Mouse (Mus musculus) hindbrain, embryonic 14.5 days (tissue): ENCODE data around the gene Emsy. TPM values are rescaled to one million over a fixed set of nuclear protein-coding genes. Genes with fewer than 3 reads are reported as not detected.

Source experiments
- ATAC-seq: fragments of 200-750 bp; cut with Nextera tagmentation; 2 replicates; pipeline ENCODE4 v1.8.0; 2017; ENCODE audit warnings: moderate number of reproducible peaks, mild to moderate bottlenecking, moderate TSS enrichment, moderate library complexity; ENCODE audit not compliant: low FRiP score
- DNase-seq: peaks from one replicate; pipeline ENCODE4 v3.0.0-alpha.2; 2015; ENCODE audit warnings: low spot score
- H3K27ac ChIP-seq: fragments of 300-500 bp; sonication (generic); 2 replicates; pipeline ENCODE4 v1.5.1; 2014; ENCODE audit warnings: mild to moderate bottlenecking, moderate library complexity
- H3K27me3 ChIP-seq: fragments of 300-500 bp; sonication (generic); 2 replicates; pipeline ENCODE4 v1.6.1; 2014; ENCODE audit warnings: mild to moderate bottlenecking, low read length, mixed read lengths; ENCODE audit not compliant: control insufficient read depth, insufficient read depth
- H3K36me3 ChIP-seq: fragments of 300-500 bp; sonication (generic); replicated peaks from 2 replicates; pipeline ENCODE4 v1.6.1; 2014; ENCODE audit not compliant: control insufficient read depth, insufficient read depth
- H3K4me1 ChIP-seq: fragments of 300-500 bp; sonication (generic); replicated peaks from 2 replicates; pipeline ENCODE4 v1.6.1; 2014; ENCODE audit warnings: antibody characterized with exemption, low read length, mixed read lengths; ENCODE audit not compliant: control insufficient read depth, insufficient read depth
- H3K4me2 ChIP-seq: fragments of 300-500 bp; sonication (generic); replicated peaks from 2 replicates; pipeline ENCODE4 v1.6.1; 2014; ENCODE audit warnings: mild to moderate bottlenecking, moderate library complexity
- H3K4me3 ChIP-seq: fragments of 300-500 bp; sonication (generic); replicated peaks from 2 replicates; pipeline ENCODE4 v1.5.1; 2014; ENCODE audit warnings: mild to moderate bottlenecking, low read length
- H3K9ac ChIP-seq: fragments of 300-500 bp; sonication (generic); 2 replicates; pipeline ENCODE4 v1.6.1; 2014
- H3K9me3 ChIP-seq: fragments of 300-500 bp; sonication (generic); 2 replicates; pipeline ENCODE4 v1.6.1; 2016; ENCODE audit warnings: low read length; ENCODE audit not compliant: control insufficient read depth
- WGBS: fragments of 180-500 bp; shearing (Covaris S2); extraction: QIAGEN DNeasy Blood & Tissue Kit; methylation state at CpG from one replicate; pipeline ENCODE4 v1.1.7; 2014; 5-methylcytosine and 5-hydroxymethylcytosine counted together
- polyA plus RNA-seq: library from polyadenylated mRNA; unstranded; fragments of >200 nt; fragmentation: Nextera tagmentation; extraction: Ambion mirVana; gene quantifications from 2 replicates; pipeline ENCODE4 v1.2.1, GENCODE M21; 2014

Gene Emsy
- polyA plus RNA-seq, 1 experiment from 2014 or later, result 39.3 TPM

DNA sequence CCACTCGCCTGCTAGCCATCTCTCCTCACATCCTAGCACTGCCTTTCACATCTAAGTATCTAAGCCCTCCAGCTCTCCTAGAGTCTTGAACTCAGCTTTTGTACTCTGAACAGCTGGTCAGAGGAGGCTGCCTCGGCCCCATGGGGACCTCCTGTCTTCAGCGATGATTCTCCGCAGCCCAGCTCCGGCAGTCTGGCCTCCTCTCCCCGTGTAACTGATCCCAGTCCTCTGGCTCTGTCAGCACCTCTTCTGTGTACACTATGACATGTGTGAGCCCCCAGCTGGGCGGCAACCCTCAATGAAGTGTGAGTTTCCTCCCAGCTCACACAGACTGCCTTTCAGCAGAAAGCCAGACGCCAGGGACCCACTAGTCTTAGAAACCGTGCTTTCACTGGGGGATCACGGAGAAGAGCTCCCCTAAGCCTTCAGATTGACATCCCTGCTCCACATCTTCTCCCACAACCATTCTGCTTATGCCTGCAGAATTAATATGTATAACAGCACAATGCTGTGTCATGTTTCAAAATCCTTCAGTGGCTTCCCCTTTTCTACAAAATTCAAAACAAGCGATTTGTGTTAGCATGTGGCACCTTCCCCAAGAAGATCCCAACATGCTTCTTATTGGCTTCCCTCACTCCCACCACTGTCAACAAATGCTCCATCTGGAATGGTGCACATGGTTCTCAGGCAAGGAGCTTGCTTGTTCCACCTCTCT lies 15.8 kb upstream of the Emsy start:
- Histone ChIP-seq H3K9me3 (no peaks in the 10 kb centered on the region), H3K4me2 (no peak overlapping the region), H3K4me3 (no peak overlapping the region), H3K27me3 (no peaks in the 10 kb centered on the region), H3K36me3 (no peaks in the 10 kb centered on the region), H3K27ac (no peak overlapping the region), H3K4me1 (no peaks in the 10 kb centered on the region), H3K9ac (no peak overlapping the region; the same call in 1 of the 2 replicates)
- DNase-seq (no peak), ATAC-seq (no peak)
- 61% methylated on average over 11 of the region's 11 CpGs for WGBS

DNA sequence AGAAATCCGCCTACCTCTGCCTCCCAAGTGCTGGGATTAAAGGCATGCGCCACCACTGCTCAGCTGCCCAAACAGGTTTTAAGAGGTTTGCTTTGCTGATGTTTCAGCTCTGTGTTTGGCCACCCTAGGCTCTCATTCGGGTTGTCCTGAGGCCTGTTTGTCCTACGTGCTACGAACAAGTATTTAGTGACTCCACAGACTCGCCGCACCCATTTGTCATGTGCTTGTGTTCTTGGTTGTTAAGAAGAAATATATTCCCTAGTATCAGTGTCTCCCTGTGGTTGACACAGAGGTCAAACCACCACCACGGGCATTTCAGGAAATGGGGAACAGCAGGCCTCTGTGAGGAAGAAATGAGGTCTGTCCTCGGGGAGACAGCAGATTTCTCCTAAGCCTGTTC lies 14.8 kb upstream of the Emsy start:
- H3K4me3 ChIP-seq, result no peak overlapping the region
- WGBS, result 85% methylated on average over 9 of the region's 9 CpGs
- no peaks in the 10 kb centered on the region for H3K36me3 ChIP-seq
- no peak for DNase-seq
- H3K27me3 ChIP-seq, result no peaks in the 10 kb centered on the region
- H3K27ac ChIP-seq, result no peak overlapping the region
- H3K4me1 ChIP-seq, result no peaks in the 10 kb centered on the region
- H3K4me2 ChIP-seq, result no peak overlapping the region
- no peak overlapping the region for H3K9ac ChIP-seq
- no peak for ATAC-seq
- no peaks in the 10 kb centered on the region for H3K9me3 ChIP-seq

DNA sequence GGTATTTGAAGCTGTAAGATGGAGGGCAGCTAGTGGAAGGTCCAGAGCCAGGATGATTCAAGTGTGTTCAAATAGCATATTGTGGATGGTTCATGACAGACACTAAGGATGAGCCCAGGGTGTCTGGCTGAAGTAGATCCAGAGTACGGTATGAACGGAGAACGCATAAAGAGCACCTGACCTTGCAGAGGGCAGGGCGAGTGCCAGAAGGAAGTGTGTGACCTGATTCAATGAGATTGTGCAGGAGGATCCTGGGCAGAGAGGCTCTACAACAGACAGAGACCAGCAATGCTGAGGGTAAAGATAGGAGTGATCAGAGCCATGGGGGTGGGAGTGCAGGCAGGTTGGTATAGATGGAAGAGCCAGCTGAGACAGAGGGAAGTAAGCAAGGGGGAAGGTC lies 14.2 kb upstream of the Emsy start:
- no peak overlapping the region for H3K27ac ChIP-seq
- no peak overlapping the region for H3K4me3 ChIP-seq
- H3K27me3 ChIP-seq, result no peaks in the 10 kb centered on the region
- H3K36me3 ChIP-seq, result no peaks in the 10 kb centered on the region
- DNase-seq (no peak), ATAC-seq (no peak)
- H3K9ac ChIP-seq, result no peak overlapping the region
- no peaks in the 10 kb centered on the region for H3K9me3 ChIP-seq
- no peak overlapping the region for H3K4me2 ChIP-seq
- 96% methylated on average over 4 of the region's 4 CpGs for WGBS
- no peaks in the 10 kb centered on the region for H3K4me1 ChIP-seq

DNA sequence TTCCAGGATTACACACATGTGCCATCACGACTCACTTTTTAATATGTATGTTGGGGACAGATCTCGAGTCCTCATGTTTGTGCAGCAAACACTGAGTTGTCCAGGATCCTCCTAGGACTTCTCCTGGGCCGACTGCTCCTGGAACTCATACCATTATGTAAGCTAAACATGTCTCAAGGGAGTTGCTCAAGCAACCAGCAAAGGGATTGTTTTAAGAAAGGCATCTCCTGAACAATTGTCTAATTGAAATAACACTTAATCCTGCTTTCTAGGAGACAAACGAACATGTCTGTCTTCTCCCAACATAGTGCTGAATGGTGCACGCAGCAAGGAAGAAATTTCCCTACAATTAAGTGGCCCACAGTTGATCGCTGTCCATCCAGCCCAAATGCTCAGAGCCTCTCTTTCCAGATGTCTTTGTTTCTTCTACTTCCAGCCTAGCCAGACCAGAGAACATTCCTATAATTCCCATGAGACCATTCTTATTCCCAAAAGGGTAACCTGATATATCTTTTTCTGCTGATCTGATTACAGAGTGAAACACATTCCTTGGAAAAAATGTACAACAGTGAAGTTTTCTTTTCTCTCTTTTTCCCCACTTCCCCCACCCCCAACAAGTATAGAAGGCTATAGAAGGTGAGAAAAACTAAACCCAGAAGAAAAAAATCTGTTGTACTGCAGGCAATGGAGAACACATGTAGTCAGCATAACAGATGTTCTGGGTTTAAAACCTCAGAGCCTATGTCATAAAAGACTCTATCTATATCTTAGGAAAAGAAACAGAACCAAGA lies 11.6 kb upstream of the Emsy start:
- H3K4me2 ChIP-seq, result no peak overlapping the region
- H3K4me1 ChIP-seq, result no peaks in the 10 kb centered on the region
- 71% methylated on average over 6 of the region's 6 CpGs for WGBS
- no peak overlapping the region for H3K9ac ChIP-seq
- H3K9me3 ChIP-seq, result no peaks in the 10 kb centered on the region
- DNase-seq, result no peak
- ATAC-seq, result no peak
- H3K36me3 ChIP-seq, result no peaks in the 10 kb centered on the region
- no peaks in the 10 kb centered on the region for H3K27me3 ChIP-seq
- H3K4me3 ChIP-seq, result no peak overlapping the region
- H3K27ac ChIP-seq, result no peak overlapping the region

DNA sequence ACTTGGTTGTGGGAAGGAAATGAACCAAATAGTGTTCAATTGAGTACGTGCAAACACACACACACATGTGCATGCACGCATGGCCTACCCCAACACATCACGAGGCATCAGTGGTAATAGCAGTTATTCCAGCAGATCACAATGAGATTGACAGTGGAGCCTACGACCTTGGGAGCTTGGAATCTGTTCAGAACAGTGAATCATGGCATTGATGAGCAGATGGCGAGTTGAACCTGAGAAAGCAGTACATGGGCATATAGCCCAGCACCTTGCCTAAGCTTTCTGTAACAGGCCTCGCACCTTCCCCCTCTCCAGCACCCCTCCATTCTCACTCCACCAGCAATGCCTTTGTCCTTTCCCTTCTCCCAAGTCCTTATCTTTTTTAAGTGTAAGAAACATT lies 9.1 kb upstream of the Emsy start:
- Histone ChIP-seq H3K4me2 (no peak overlapping the region), H3K9me3 (no peaks in the 10 kb centered on the region), H3K9ac (no peak overlapping the region), H3K36me3 (0 out of 2 replicates have a peak, but pooled peaks cover 4% of the 10 kb centered on the region), H3K4me1 (no peaks in the 10 kb centered on the region), H3K27me3 (no peaks in the 10 kb centered on the region), H3K4me3 (no peak overlapping the region), H3K27ac (no peak overlapping the region)
- no peak for ATAC-seq
- WGBS, result 84% methylated on average over 6 of the region's 6 CpGs
- DNase-seq, result no peak

DNA sequence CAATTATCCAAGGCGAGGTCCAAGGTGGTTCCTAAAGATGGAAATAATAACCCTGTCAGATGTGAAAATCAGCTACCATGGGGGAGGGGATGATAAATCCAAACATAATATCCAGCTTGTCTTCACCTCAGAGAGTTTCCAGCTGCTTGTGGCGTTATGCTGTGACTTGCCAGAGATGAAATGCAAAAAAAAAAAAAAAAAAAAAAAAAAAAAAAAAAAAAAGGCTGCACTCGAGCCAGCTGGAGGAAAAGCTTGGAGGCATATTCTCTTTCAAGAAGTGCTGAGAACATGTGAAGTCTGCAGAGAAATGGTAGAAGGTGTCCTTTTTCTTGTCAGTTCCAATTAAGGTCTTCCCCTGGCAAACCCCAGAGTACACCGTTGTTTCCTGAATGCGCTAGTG lies 8.6 kb upstream of the Emsy start:
- H3K4me2 ChIP-seq, result no peak overlapping the region
- no peaks in the 10 kb centered on the region for H3K9me3 ChIP-seq
- H3K4me3 ChIP-seq, result no peak overlapping the region
- no peaks in the 10 kb centered on the region for H3K27me3 ChIP-seq
- 0 out of 2 replicates have a peak, but pooled peaks cover 4% of the 10 kb centered on the region for H3K36me3 ChIP-seq
- no peak overlapping the region for H3K27ac ChIP-seq
- no peak overlapping the region for H3K9ac ChIP-seq
- no peak for DNase-seq
- no peaks in the 10 kb centered on the region for H3K4me1 ChIP-seq
- WGBS, result 64% methylated on average over 5 of the region's 5 CpGs
- no peak for ATAC-seq

DNA sequence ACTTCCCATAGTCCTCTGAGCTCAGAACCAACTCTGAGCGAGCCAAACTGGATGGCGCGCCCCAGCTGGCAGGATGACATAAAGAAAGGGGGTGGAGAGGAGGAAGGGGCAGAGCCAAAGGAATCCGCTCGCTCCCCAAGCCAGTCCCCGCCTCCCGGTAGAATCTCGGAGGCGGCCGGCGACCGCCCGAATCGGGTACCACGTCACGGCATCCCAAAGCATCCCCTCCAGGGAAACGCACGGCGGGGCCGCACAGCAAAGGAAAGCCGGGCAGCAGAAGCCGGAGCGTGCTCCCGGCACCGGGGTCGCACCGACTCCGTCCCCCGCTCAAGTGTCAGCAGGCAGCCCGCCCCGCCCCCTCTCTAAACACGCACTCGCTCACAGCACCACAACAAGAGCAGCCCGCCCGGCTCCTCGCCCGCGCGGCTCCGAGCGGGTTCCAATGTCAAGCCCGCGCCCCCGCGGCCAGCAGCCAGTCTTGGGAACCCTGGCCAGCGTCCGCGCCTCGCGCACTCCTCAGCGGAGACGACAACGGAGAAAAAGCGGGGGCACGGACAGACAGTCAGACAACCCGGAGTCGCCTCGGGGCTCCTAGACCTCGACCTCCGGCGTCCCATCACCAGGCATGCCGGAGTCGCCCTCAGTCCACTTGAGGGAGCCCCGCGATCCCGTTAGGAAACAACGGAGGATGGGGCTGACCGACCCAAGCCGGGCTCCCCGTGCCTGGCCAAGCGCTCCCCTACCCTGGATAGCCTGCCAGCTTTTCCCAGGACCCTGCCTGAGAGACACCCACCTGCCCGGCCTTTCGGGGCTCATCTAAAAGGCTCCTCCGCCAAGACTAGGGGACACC lies 677 bp downstream of the Emsy start:
- ATAC-seq, result peak; percentile 80
- peak overlapping the region; percentile 82 for H3K4me3 ChIP-seq
- peak overlapping the region; percentile 93 for H3K27ac ChIP-seq
- H3K4me1 ChIP-seq, result peaks cover 30% of the 10 kb centered on the region
- under 1% methylated on average over 72 of the region's 74 CpGs for WGBS
- H3K27me3 ChIP-seq, result no peaks in the 10 kb centered on the region
- H3K9ac ChIP-seq, result peak overlapping the region; percentile 89
- H3K4me2 ChIP-seq, result peak overlapping the region; percentile 59
- peaks cover 36% of the 10 kb centered on the region for H3K36me3 ChIP-seq
- DNase-seq, result peak; percentile 74
- H3K9me3 ChIP-seq, result no peaks in the 10 kb centered on the region

DNA sequence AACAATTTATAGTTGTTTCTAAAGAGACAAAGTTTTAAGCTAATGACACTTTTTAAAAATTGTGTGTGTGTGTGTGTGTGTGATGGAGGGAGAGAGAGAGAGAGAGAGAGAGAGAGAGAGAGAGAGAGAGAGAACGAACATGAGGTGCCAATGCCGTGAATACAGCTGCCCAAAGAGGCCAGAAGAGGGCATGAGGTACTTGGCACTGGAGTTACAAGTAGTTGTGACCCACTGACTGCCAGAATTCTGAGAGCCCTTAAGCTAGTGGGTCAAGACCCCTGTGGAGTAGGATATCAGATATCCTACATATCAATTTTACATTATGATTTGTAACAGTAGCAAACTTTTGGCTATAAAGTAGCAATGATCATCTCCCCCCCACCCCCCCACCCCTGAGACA lies 4.9 kb downstream of the Emsy start:
- peaks cover 68% of the 10 kb centered on the region for H3K36me3 ChIP-seq
- H3K9ac ChIP-seq, result no peak overlapping the region
- WGBS, result 80% methylated on average over 2 of the region's 2 CpGs
- H3K4me2 ChIP-seq, result no peak overlapping the region
- DNase-seq (no peak), ATAC-seq (no peak)
- H3K4me1 ChIP-seq, result peaks cover 14% of the 10 kb centered on the region
- no peaks in the 10 kb centered on the region for H3K27me3 ChIP-seq
- H3K9me3 ChIP-seq, result no peaks in the 10 kb centered on the region
- H3K4me3 ChIP-seq, result no peak overlapping the region
- H3K27ac ChIP-seq, result no peak overlapping the region

DNA sequence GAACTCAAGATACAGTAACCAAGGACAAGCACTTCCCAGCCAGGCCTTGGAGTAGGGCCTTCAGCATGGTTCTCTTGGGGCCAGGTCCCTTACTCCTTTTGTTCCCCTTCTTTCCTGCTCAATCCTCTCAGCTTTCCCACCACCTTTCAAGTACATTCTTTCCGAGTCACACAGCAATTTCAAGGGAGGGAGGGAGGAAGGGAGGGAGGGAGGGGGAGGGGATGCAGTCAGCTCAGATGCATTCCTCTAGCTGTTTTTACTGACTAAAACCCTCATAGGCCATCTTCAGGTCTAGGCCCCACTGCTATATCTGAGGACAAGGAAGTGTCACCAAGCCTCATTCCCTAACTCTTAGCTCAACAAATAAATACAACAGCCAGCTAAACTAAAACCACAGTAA lies 12.3 kb downstream of the Emsy start:
- H3K36me3 ChIP-seq, result peaks cover 82% of the 10 kb centered on the region
- no peak overlapping the region for H3K9ac ChIP-seq
- DNase-seq (no peak), ATAC-seq (no peak)
- no peaks in the 10 kb centered on the region for H3K9me3 ChIP-seq
- WGBS, result 9% methylated on average over 1 of the region's 1 CpGs
- no peak overlapping the region for H3K27ac ChIP-seq
- no peak overlapping the region for H3K4me2 ChIP-seq
- no peak overlapping the region for H3K4me3 ChIP-seq
- no peaks in the 10 kb centered on the region for H3K4me1 ChIP-seq
- no peaks in the 10 kb centered on the region for H3K27me3 ChIP-seq
